ENCODE assay signal across 17 mouse cellular contexts in genomic region chr9:44802808-44803450, GRCm38 (mm10). TPM values are rescaled to one million over a fixed set of nuclear protein-coding genes. Genes with fewer than 3 reads are reported as not detected.
A peak's percentile ranks its signal among the peaks of the same experiment; 100 is the strongest.
DNase-seq lines count a peak whose midpoint lies in the region; ATAC-seq and TF ChIP-seq lines count a peak whose summit lies in the region.
"Had no signal": no experiment of that assay in that cellular context is flagged by ENCODE, and none has a peak within 500 bp of the region (broad histone marks: within the 10 kb centered on the region; RNA-seq: fewer than 3 reads in every experiment).

Ttc36 (minus strand) TSS chr9:44803072.

- H3K27ac ChIP-seq in CH12.LX (ENCODE audit: insufficient read depth, low read depth), result no peak within 1 kb of the TSS
- peak within 1 kb of the TSS; percentile 51; the same call in 1 of the 2 replicates for H3K27ac ChIP-seq in lung, postnatal 0 days (ENCODE audit: low read length)
- H3K27ac ChIP-seq in midbrain, embryonic 11.5 days (ENCODE audit: low read depth, low read length), result no peak within 1 kb of the TSS
- H3K27ac ChIP-seq in hindbrain, embryonic 12.5 days, result no peak within 1 kb of the TSS
- H3K27ac ChIP-seq: hindbrain, embryonic 13.5 days; neural tube, embryonic 12.5 days had no signal

- TF ChIP-seq CTCF in CH12.LX (conservative IDR thresholded peaks at IDR 0.05 in 1 of 2, IDR thresholded peaks at IDR 0.05 in 1 of 2; ENCODE audit: low read depth in 2 of 2, low read length in 2 of 2), result no peak
- TF ChIP-seq CTCF in lung, postnatal 0 days (IDR thresholded peaks at IDR 0.05), result no peak

- H3K9ac ChIP-seq in CH12.LX (ENCODE audit: insufficient read depth, low read depth), result no peak within 1 kb of the TSS
- no peak within 1 kb of the TSS for H3K9ac ChIP-seq in lung, postnatal 0 days (replicated peaks; ENCODE audit: low read depth)
- no peak within 1 kb of the TSS for H3K9ac ChIP-seq in midbrain, embryonic 11.5 days (ENCODE audit: low read length)
- no peak within 1 kb of the TSS for H3K9ac ChIP-seq in hindbrain, embryonic 12.5 days
- H3K9ac ChIP-seq: hindbrain, embryonic 13.5 days; neural tube, embryonic 12.5 days had no signal

- TF ChIP-seq EP300 in CH12.LX (IDR thresholded peaks at IDR 0.05; ENCODE audit: low read length), result no peak
- TF ChIP-seq EP300 in lung, postnatal 0 days (IDR thresholded peaks at IDR 0.05), result peak; percentile 63

- peaks cover 5% of the 10 kb centered on the region for H3K27me3 ChIP-seq in CH12.LX (replicated peaks)
- no peaks in the 10 kb centered on the region for H3K27me3 ChIP-seq in lung, postnatal 0 days (replicated peaks; ENCODE audit: insufficient read depth, low read length)
- peaks cover 9% of the 10 kb centered on the region for H3K27me3 ChIP-seq in midbrain, embryonic 11.5 days (ENCODE audit: control insufficient read depth, insufficient read depth, low read length)
- H3K27me3 ChIP-seq in hindbrain, embryonic 12.5 days, result peaks cover 20% of the 10 kb centered on the region
- H3K27me3 ChIP-seq: Patski had no signal

- ATAC-seq in lung, postnatal 0 days, result peak; percentile 75
- ATAC-seq in midbrain, embryonic 11.5 days (ENCODE audit: low FRiP score), result no peak
- ATAC-seq in hindbrain, embryonic 12.5 days (ENCODE audit: low FRiP score), result no peak
- no peak for ATAC-seq in cerebellum, adult (ENCODE audit: insufficient number of reproducible peaks, low FRiP score, low TSS enrichment)
- ATAC-seq: Patski had no signal

- H3K9me3 ChIP-seq in CH12.LX (replicated peaks; ENCODE audit: low read length), result no peaks in the 10 kb centered on the region
- H3K9me3 ChIP-seq in lung, postnatal 0 days (ENCODE audit: low read length), result no peaks in the 10 kb centered on the region
- H3K9me3 ChIP-seq in midbrain, embryonic 11.5 days (ENCODE audit: control insufficient read depth, low read length), result no peaks in the 10 kb centered on the region
- H3K9me3 ChIP-seq in hindbrain, embryonic 12.5 days (replicated peaks), result no peaks in the 10 kb centered on the region
- H3K9me3 ChIP-seq: hindbrain, embryonic 13.5 days; neural tube, embryonic 12.5 days had no signal

- H3K4me3 ChIP-seq in CH12.LX (replicated peaks in 1 of 3; ENCODE audit: low read depth in 2 of 3, low read length in 2 of 3, poor library complexity in 1 of 3), result no peak within 1 kb of the TSS
- no peak within 1 kb of the TSS for H3K4me3 ChIP-seq in lung, postnatal 0 days (ENCODE audit: low read depth, low read length)
- no peak within 1 kb of the TSS for H3K4me3 ChIP-seq in midbrain, embryonic 11.5 days (ENCODE audit: low read depth, low read length)
- H3K4me3 ChIP-seq in hindbrain, embryonic 12.5 days, result no peak within 1 kb of the TSS
- H3K4me3 ChIP-seq: hindbrain, embryonic 13.5 days; neural tube, embryonic 12.5 days had no signal

- no peaks in the 10 kb centered on the region for H3K79me2 ChIP-seq in CH12.LX (replicated peaks; ENCODE audit: control insufficient read depth, extremely low read depth, insufficient read depth, poor library complexity, severe bottlenecking)

- no peak for DNase-seq in CH12.LX (ENCODE audit: extremely low read depth)
- peak; percentile 88 to 90 for DNase-seq in kidney, adult 8-10 months
- DNase-seq in liver, result peak; percentile 29
- DNase-seq in lung, postnatal 0 days (ENCODE audit: low spot score), result peak; percentile 83
- DNase-seq in midbrain, embryonic 11.5 days (ENCODE audit: low spot score, missing footprints), result no peak
- no peak for DNase-seq in ovary, adult 18-20 months (ENCODE audit: low spot score)
- DNase-seq: cerebellum, adult 2 months; right cerebral cortex, adult 18-20 months; thymus, postnatal 14 days had no signal

- H3K36me3 ChIP-seq in CH12.LX (replicated peaks in 1 of 2; ENCODE audit: control insufficient read depth in 1 of 2, insufficient read depth in 1 of 2, low read length in 1 of 2), result peaks cover 29 to 35% of the 10 kb centered on the region in 2 experiments
- peaks cover 13% of the 10 kb centered on the region; the same call in 1 of the 2 replicates for H3K36me3 ChIP-seq in lung, postnatal 0 days (ENCODE audit: insufficient read depth, low read length)
- H3K36me3 ChIP-seq in midbrain, embryonic 11.5 days (ENCODE audit: control insufficient read depth, insufficient read depth, low read length), result peaks cover 15% of the 10 kb centered on the region
- peaks cover 31% of the 10 kb centered on the region for H3K36me3 ChIP-seq in hindbrain, embryonic 12.5 days

- 40% methylated on average over 4 of the region's 4 CpGs for WGBS in lung, postnatal 0 days
- 71% methylated on average over 4 of the region's 4 CpGs for WGBS in midbrain, embryonic 11.5 days
- 73% methylated on average over 4 of the region's 4 CpGs for WGBS in hindbrain, embryonic 12.5 days

- no peak for TF ChIP-seq POLR2A in CH12.LX (IDR thresholded peaks at IDR 0.05; ENCODE audit: low read depth, low read length)

- dilution Hi-C loops in CH12.LX (cut with MboI; ENCODE audit: extremely low pct_ligation_motif_present, extremely low pct_unique_long_range_greater_than_20kb, low sequenced_read_pairs), result no loop called here

- peaks cover 9 to 34% of the 10 kb centered on the region in 2 experiments for H3K4me1 ChIP-seq in CH12.LX (ENCODE audit: control insufficient read depth in 1 of 2, insufficient read depth in 2 of 2)
- H3K4me1 ChIP-seq in lung, postnatal 0 days (ENCODE audit: insufficient read depth, low read depth, low read length), result peaks cover 4% of the 10 kb centered on the region; the same call in 1 of the 2 replicates
- peaks cover 10% of the 10 kb centered on the region for H3K4me1 ChIP-seq in midbrain, embryonic 11.5 days (ENCODE audit: control insufficient read depth, insufficient read depth, low read length)
- peaks cover 11% of the 10 kb centered on the region for H3K4me1 ChIP-seq in hindbrain, embryonic 12.5 days

- TF ChIP-seq RAD21 in CH12.LX (IDR thresholded peaks at IDR 0.05; ENCODE audit: low read depth, low read length), result no peak

- in situ Hi-C loops in CH12.LX (cut with MboI; ENCODE audit: low pct_ligation_motif_present, low pct_unique_long_range_greater_than_20kb, low sequenced_read_pairs), result no loop called here

- H3K4me2 ChIP-seq in CH12.LX (ENCODE audit: insufficient read depth, low read depth, poor library complexity, severe bottlenecking), result no peak within 1 kb of the TSS
- no peak within 1 kb of the TSS; the same call in 1 of the 2 replicates for H3K4me2 ChIP-seq in lung, postnatal 0 days (replicated peaks; ENCODE audit: low read depth, low read length)
- no peak within 1 kb of the TSS for H3K4me2 ChIP-seq in midbrain, embryonic 11.5 days
- no peak within 1 kb of the TSS for H3K4me2 ChIP-seq in hindbrain, embryonic 12.5 days (replicated peaks)
- H3K4me2 ChIP-seq: hindbrain, embryonic 13.5 days; neural tube, embryonic 12.5 days had no signal

TF ChIP-seq in CH12.LX, 34 proteins besides CTCF, POLR2A, EP300 and RAD21:
- TF ChIP-seq E2F4 (IDR thresholded peaks at IDR 0.05; ENCODE audit: insufficient replicate concordance, low read depth, low read length), result no peak
- TF ChIP-seq POLR2AphosphoS2 (IDR thresholded peaks at IDR 0.05; ENCODE audit: low read depth, low read length), result peak; percentile 55; the same call in 1 of the 2 replicates

RNA-seq across cellular contexts. Expression of gene Ttc36, which starts in this region (rescaled TPM):
- total RNA-seq in CH12.LX (2012; rRNA removed) (0.68 TPM in 1 of 2 replicates, not detected in the other), CH12.LX (2014; rRNA removed) (not detected in 2 replicates)
- 0.37 and 0.51 TPM in 2 replicates for polyA plus RNA-seq in CH12.LX (2012; ENCODE audit: insufficient read length, low read depth)
- 12.9 and 15.1 TPM in 2 replicates for polyA plus RNA-seq in lung, postnatal 0 days (2015; fragmentation: Nextera tagmentation; extraction: Ambion mirVana)
- not detected in 2 replicates for polyA plus RNA-seq in midbrain, embryonic 11.5 days (2014; fragmentation: Nextera tagmentation; extraction: Ambion mirVana)
- not detected in 2 replicates for polyA plus RNA-seq in hindbrain, embryonic 12.5 days (2016; fragmentation: Nextera tagmentation; extraction: Ambion mirVana)
- polyA plus RNA-seq: forebrain, embryonic 11.5 days; heart, embryonic 14.5 days; limb, embryonic 11.5 days; neural tube, embryonic 12.5 days had no signal

Comparison
In these comparisons a context has a peak if more than half of its experiments do, and no peak if none do; other contexts are left out.
1. DNase-seq: peak in kidney, adult 8-10 months (2 of 2), liver (single experiment) and lung, postnatal 0 days (single experiment); none in CH12.LX (single experiment), midbrain, embryonic 11.5 days (single experiment) and ovary, adult 18-20 months (single experiment).